Comparison of ENCODE assay signal across 29 mouse cellular contexts in the genomic region with DNA sequence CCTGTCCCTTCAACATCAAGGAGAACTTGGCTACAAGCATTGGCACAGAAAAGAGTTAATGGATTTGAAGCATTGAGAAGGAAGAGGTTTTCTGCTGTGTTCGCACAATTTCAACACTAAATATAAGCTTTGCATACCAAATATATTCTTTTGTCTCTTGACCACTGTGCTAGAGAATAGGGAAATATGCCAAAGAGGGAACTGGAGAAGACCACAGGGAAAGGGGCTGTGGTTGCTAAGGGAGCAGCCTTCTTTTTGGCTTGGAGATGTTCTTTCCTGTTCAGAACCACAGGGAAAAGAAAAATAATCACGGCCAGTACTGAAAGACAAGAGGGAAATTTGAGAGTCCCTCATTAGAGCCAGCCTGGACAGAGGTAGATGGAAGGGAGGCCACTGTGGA.
DNase-seq lines count a peak whose midpoint lies in the region; ATAC-seq and TF ChIP-seq lines count a peak whose summit lies in the region.
"Had no signal": no experiment of that assay in that cellular context is flagged by ENCODE, and none has a peak within 500 bp of the region (broad histone marks: within the 10 kb centered on the region; RNA-seq: fewer than 3 reads in every experiment).

No protein-coding gene starts in this region.

- peak; percentile 78 for ATAC-seq in hindbrain, embryonic 15.5 days (ENCODE audit: low FRiP score, low read depth)
- no peak for ATAC-seq in hindbrain, embryonic 13.5 days (ENCODE audit: low FRiP score)
- ATAC-seq in limb, embryonic 14.5 days (ENCODE audit: low FRiP score, low read depth): no peak; the same call in 1 of the 2 replicates
- ATAC-seq: intestine, embryonic 16.5 days; liver, postnatal 0 days; lung, postnatal 0 days; midbrain, embryonic 16.5 days; Patski had no signal

- no peak overlapping the region for H3K4me2 ChIP-seq in hindbrain, embryonic 15.5 days
- no peak overlapping the region for H3K4me2 ChIP-seq in hindbrain, embryonic 13.5 days
- no peak overlapping the region for H3K4me2 ChIP-seq in limb, embryonic 14.5 days (replicated peaks; ENCODE audit: low read depth, low read length, severe bottlenecking)
- H3K4me2 ChIP-seq: heart, embryonic 13.5 days; hindbrain, embryonic 14.5 days; liver, embryonic 11.5 days; stomach, embryonic 15.5 days had no signal

- H3K9ac ChIP-seq in hindbrain, embryonic 15.5 days: no peak overlapping the region
- no peak overlapping the region for H3K9ac ChIP-seq in hindbrain, embryonic 13.5 days
- no peak overlapping the region for H3K9ac ChIP-seq in limb, embryonic 14.5 days (ENCODE audit: low read depth, low read length, severe bottlenecking)
- H3K9ac ChIP-seq: heart, embryonic 13.5 days; hindbrain, embryonic 14.5 days; liver, postnatal 0 days; stomach, embryonic 15.5 days had no signal

- DNase-seq in cerebellum, postnatal 10 days: peak; percentile 7 to 12
- no peak for DNase-seq in cerebellum, adult 18-20 months
- peak; percentile 38 for DNase-seq in limb, embryonic 14.5 days (ENCODE audit: low spot score)
- no peak for DNase-seq in limb, embryonic 10.5 days (ENCODE audit: low spot score)
- peak; percentile 15 for DNase-seq in skeletal muscle tissue, adult 2 months (ENCODE audit: low read depth, low spot score)
- DNase-seq: adrenal gland, postnatal 36 days; B cell, adult 2 months; cerebellum, postnatal 25 days; gastrocnemius, postnatal 36 days; heart, adult 2 months; heart, postnatal 14 days; kidney, adult 9 months; kidney, postnatal 25 days; liver, postnatal 0 days; right cerebral cortex, postnatal 4 days; thymus, adult 2 months had no signal

- no peaks in the 10 kb centered on the region for H3K36me3 ChIP-seq in hindbrain, embryonic 15.5 days
- H3K36me3 ChIP-seq in hindbrain, embryonic 13.5 days: no peaks in the 10 kb centered on the region
- no peaks in the 10 kb centered on the region for H3K36me3 ChIP-seq in limb, embryonic 14.5 days (ENCODE audit: control insufficient read depth, insufficient read depth, low read length)
- no peaks in the 10 kb centered on the region for H3K36me3 ChIP-seq in limb, embryonic 10.5 days
- H3K36me3 ChIP-seq: G1E; heart, embryonic 13.5 days; stomach, embryonic 15.5 days had no signal

- H3K9me3 ChIP-seq in hindbrain, embryonic 15.5 days: no peaks in the 10 kb centered on the region
- H3K9me3 ChIP-seq in hindbrain, embryonic 13.5 days: no peaks in the 10 kb centered on the region
- no peaks in the 10 kb centered on the region for H3K9me3 ChIP-seq in limb, embryonic 14.5 days (ENCODE audit: control insufficient read depth, low read length)
- no peaks in the 10 kb centered on the region for H3K9me3 ChIP-seq in limb, embryonic 10.5 days (replicated peaks)
- H3K9me3 ChIP-seq: heart, embryonic 13.5 days; stomach, embryonic 15.5 days had no signal

- no peak overlapping the region for H3K4me3 ChIP-seq in hindbrain, embryonic 15.5 days
- H3K4me3 ChIP-seq in hindbrain, embryonic 13.5 days: no peak overlapping the region
- no peak overlapping the region for H3K4me3 ChIP-seq in limb, embryonic 14.5 days (replicated peaks; ENCODE audit: low read length)
- H3K4me3 ChIP-seq in limb, embryonic 10.5 days: no peak overlapping the region
- H3K4me3 ChIP-seq: heart, adult 2 months; heart, embryonic 13.5 days; stomach, embryonic 15.5 days had no signal

- no peak for TF ChIP-seq POLR2A in limb, embryonic 14.5 days (IDR thresholded peaks at IDR 0.05; ENCODE audit: borderline replicate concordance, extremely low read depth, insufficient read depth, insufficient read length)

- peak overlapping the region; percentile 42; the same call in 1 of the 2 replicates for H3K27ac ChIP-seq in hindbrain, embryonic 15.5 days (replicated peaks)
- H3K27ac ChIP-seq in hindbrain, embryonic 13.5 days: no peak overlapping the region
- no peak overlapping the region for H3K27ac ChIP-seq in limb, embryonic 14.5 days (replicated peaks; ENCODE audit: low read depth, low read length)
- H3K27ac ChIP-seq in limb, embryonic 10.5 days: no peak overlapping the region
- H3K27ac ChIP-seq: heart, adult 2 months; heart, embryonic 13.5 days; hindbrain, embryonic 14.5 days; macrophage; stomach, embryonic 15.5 days had no signal

- 52% methylated on average over 2 of the region's 2 CpGs for WGBS in hindbrain, embryonic 15.5 days
- 74% methylated on average over 2 of the region's 2 CpGs for WGBS in hindbrain, embryonic 13.5 days
- WGBS in limb, embryonic 14.5 days: 72% methylated on average over 2 of the region's 2 CpGs
- 83% methylated on average over 2 of the region's 2 CpGs for WGBS in limb, embryonic 10.5 days

- no peaks in the 10 kb centered on the region for H3K27me3 ChIP-seq in hindbrain, embryonic 15.5 days
- H3K27me3 ChIP-seq in hindbrain, embryonic 13.5 days: no peaks in the 10 kb centered on the region
- H3K27me3 ChIP-seq in limb, embryonic 14.5 days (ENCODE audit: control insufficient read depth, insufficient read depth, low read length): no peaks in the 10 kb centered on the region
- no peaks in the 10 kb centered on the region for H3K27me3 ChIP-seq in limb, embryonic 10.5 days (ENCODE audit: low read depth, poor library complexity, severe bottlenecking)
- H3K27me3 ChIP-seq: CH12.LX; heart, embryonic 13.5 days; stomach, embryonic 15.5 days had no signal

- H3K4me1 ChIP-seq in hindbrain, embryonic 15.5 days (replicated peaks): no peaks in the 10 kb centered on the region
- no peaks in the 10 kb centered on the region for H3K4me1 ChIP-seq in hindbrain, embryonic 13.5 days (replicated peaks)
- no peaks in the 10 kb centered on the region for H3K4me1 ChIP-seq in limb, embryonic 14.5 days (ENCODE audit: control insufficient read depth, insufficient read depth, low read length)
- no peaks in the 10 kb centered on the region for H3K4me1 ChIP-seq in limb, embryonic 10.5 days
- H3K4me1 ChIP-seq: heart, embryonic 13.5 days; stomach, embryonic 15.5 days had no signal

Comparison
In these comparisons a context has a peak if more than half of its experiments do, and no peak if none do; other contexts are left out.
1. DNase-seq: peak in cerebellum, postnatal 10 days (2 of 2), limb, embryonic 14.5 days (single experiment) and skeletal muscle tissue, adult 2 months (single experiment); none in cerebellum, adult 18-20 months (0 of 2) and limb, embryonic 10.5 days (single experiment).